Mouse (Mus musculus) spleen, adult 2 months (tissue): ENCODE data around the gene Pear1.

ENCODE experiments used
- CTCF ChIP-seq: fragments of 200-500 bp; IDR thresholded peaks from 2 replicates; pipeline ENCODE4 v1.5.1; 2011; ENCODE audit warnings: mild to moderate bottlenecking, inconsistent platforms; ENCODE audit not compliant: insufficient read depth, insufficient read length, insufficient replicate concordance; ENCODE audit errors: extremely low read depth
- POLR2A ChIP-seq: fragments of 200-500 bp; IDR thresholded peaks from 2 replicates; pipeline ENCODE4 v1.6.1; 2011; ENCODE audit warnings: low read depth, low read length, inconsistent platforms

- TF ChIP-seq CTCF (no peak), POLR2A (no peak)
Measured at GRCm38 (mm10) chr3:87748431-87748830, 75.7 kb downstream of the Pear1 start, which contains the start of gene Lrrc71.
